Mouse (Mus musculus): ENCODE measurements around the gene Tfdp2. TPM values are rescaled to one million over a fixed set of nuclear protein-coding genes. Genes with fewer than 3 reads are reported as not detected.
"Not testable (repeated sequence)": the region's sequence is repeated elsewhere in the genome, so short reads cannot be mapped to it uniquely, and the experiment has no call there.

Tfdp2 gene
- total RNA-seq (2021): 10 to 100 TPM; 75.3 to 89.2 TPM
- long read RNA-seq, experiment 1, full-length matches to known transcripts: 14 of 77 reads
- long read RNA-seq, experiment 1, partial matches to known transcripts: 0 of 77 reads
- long read RNA-seq, experiment 1, other reads (novel, unspliced or antisense): 63 of 77 reads
- long read RNA-seq, experiment 2, partial matches to known transcripts: 0 of 27 reads
- long read RNA-seq, experiment 2, other reads (novel, unspliced or antisense): 24 of 27 reads

DNA sequence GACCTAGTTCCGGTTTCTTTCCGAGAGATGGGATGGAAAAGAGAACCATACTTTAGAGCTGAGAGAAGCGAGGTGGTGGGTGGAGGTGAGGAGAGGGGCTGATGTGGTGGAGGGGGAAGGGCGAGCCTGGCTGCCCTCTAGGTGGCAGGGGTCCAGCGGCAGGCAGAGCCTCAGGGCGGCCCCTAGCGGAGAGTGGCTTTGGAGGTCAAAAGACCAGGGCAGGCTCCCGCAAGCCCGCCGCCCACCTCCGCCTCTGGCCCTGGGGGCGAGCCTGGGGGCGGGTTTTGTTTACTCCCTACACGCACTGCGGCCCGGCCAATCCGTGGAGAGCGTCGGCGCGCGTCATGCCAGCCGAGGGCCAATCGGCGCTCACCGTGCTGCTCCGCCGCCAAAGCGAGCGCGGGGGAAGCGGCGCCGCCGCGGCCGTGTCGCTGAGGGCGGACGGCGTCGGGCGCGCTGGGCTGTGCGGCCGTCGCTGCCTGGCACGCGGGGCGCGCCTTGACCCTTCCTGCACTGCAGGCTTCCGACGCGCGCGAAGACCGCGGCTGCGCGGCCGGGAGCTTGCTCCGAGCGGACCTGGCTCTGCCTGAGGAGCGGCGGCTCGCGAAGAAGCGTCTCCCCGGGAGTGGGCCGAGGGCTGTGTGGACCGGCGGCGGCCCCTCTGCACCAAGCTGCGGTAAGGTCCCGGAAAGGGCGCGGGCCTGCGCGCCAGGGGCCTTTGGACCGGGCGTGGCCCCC is at the start of gene Tfdp2:
Tfdp2 (plus strand) TSS at position 391 of the 738 bp plus-strand sequence.
- peak; percentile 93 to 95 for DNase-seq

DNA sequence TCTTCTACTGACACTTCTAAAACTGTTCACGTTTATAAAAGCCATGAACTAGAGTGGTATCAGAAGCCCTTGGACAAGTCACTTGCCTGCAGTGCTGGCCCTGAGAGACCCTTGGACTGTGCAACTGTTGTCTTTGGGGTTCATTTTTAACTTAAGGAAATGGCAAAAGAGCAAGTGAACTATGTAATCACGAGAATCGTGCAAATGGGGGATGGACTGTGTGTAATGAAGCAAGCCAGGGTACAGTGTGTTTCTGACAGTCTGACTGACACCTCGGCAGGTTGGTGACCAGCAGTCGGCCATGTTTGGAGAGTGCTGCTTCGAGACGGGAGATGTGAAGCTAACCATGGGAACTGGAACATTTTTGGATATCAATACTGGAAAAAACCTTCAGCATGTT is 43.3 kb upstream of the Tfdp2 start:
- DNase-seq: no peak

DNA sequence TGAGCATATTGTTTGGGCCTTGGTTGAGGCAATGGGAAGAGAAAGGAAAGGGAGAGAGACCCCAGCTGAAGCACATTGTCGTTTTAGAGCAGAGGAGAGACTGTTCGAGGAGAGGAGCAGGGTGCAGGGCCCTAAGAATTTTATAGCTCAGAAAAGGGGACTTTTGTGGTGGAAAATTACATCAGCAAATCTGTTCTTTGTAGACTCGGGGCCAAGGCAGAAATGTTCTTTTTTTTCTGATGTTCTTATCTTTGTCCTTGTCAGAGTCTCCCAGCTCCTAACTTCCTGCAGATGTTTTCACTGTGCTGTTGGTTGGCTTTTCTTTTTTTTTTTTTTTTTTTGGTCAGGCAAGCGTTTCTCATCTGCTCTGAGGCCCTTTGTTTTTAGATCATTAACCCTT is 37.6 kb upstream of the Tfdp2 start:
- DNase-seq: peak; percentile 53 to 55

DNA sequence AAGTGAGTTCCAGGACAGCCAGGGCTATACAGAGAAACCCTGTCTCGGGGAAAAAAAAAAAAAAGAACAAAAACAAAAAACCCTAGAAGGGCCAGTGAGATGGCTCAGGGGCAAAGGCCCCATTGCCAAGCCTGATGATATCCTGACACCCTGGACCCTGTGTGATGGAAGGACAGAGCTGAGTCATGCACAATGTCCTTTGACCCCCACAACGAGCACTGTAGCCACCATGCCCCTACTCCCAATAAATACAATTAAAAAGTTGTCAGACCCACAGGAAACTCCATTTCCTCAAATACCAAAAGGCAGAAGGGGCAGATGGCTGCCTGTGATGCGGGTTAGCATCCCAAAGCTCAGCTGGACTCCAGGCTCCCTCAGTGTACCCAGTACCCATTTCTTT is 37.0 kb upstream of the Tfdp2 start:
- peak in 1 of 2 experiments; percentile 6 for DNase-seq

DNA sequence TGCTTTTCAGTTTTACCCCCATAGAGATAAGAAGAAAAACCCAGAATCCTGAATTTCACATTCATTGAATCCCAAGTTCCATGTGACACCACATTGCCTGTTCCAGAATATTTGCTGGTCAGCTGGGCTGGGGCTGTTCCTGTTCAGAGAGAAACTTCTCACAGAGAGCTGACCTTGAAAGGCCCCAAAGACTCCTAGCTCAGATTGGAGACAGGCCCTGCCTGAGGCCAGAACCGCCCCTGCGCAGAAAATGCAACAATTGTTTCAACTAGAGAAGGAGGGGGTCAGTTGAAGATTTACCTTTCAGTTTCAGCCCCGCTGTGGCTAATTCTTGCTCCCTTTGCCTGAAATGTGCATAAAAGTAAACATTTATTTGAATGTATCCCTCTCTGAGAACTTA is 35.3 kb upstream of the Tfdp2 start:
- DNase-seq: peak; percentile 41 to 68

DNA sequence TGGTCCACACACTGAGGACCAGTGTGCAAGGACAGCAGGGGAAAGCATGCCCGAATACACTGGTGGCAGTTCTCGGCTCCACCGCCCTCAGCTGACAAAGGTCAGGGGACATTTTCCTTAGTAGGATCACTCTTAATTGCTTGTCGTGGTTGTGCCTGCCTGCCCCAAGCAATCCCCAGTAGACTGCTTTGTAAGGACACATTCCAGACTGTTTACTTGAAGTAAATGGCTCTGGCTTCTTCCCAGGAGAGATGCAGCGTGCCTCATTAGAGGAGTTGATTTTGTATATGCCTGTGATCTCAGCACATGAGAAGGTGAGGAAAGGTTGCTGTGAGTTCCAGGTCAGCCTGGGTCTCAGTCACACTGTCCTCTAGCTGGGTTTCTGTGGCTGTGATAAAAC is 33.7 kb upstream of the Tfdp2 start:
- no peak for DNase-seq

DNA sequence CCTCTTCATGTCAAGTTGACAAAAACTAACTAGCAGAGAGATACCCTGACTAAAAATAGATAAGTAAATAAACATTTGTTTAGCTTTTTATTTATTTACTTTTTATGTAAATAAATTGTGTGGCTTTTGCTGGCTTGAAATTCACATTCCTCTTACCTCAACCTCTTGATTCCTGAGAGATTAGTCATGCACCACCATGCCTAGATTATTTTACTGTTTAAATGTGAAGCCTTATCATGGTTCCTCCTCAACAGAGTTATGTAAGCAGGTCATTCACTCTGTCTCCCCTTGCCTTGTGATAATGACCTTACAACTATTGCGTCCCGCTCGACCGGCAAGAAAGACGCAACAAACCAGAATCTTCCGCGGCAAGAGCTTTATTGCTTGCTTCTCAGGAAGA is 32.6 kb upstream of the Tfdp2 start:
- DNase-seq: no peak

DNA sequence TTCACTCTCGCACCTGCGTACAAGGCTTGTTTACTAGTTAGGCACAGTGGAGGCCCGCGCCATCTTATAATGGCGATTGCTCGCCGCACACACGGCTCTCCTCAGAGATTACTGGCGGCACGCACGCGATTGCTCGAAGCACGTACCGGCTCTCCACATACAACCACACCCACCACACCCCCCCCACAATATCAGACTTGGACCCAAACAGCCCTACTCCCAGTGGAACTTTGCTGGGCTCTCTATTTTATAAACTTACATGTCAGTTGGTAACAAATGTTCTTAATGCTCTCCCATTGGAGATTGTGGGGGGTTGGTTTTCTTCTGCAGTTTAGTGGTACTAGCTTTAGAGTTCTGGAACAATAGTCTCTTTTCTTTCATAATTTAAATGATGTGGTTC is 32.1 kb upstream of the Tfdp2 start:
- not testable (repeated sequence) for DNase-seq

DNA sequence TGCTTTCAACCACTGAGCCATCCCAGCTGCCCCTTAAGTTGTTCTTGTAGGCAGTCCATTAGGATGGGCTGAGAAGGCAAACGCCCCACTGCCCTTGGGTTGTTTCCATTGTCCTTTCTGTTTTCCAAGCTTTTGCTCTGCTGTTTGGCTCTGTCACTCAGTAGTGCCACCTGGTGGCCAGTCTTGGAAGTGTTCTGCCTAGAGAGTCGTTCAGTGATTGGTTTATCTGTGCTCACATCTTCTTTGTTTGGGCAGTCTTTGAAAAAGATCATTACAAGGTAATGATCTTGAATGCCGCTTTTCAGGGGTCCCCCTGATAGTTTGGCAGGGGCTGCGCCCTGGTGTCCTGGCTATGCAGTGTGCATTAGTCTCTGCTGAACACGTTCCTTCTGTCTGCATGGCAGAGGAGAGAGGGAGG is 28.9 kb upstream of the Tfdp2 start:
- peak; percentile 65 to 88 for DNase-seq

DNA sequence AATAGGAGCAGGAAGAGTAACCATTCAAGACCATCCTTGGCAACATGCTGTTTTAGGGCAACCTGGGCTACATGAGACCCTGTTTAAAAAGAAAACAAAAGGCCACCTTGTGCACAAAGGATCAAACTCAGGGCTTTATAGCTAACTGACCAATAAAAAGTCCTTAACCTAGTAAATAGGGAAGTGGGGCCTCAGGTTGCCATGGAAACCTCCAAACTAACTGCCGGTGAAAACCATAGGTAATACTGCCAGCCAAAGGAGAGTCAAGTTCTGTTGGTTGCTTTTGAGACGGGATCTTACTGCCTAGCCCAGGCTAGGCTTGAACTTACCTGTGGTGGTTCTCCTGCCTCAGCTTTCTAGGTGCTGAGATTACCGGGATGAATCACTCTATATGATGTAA is 25.5 kb upstream of the Tfdp2 start:
- DNase-seq: no peak

DNA sequence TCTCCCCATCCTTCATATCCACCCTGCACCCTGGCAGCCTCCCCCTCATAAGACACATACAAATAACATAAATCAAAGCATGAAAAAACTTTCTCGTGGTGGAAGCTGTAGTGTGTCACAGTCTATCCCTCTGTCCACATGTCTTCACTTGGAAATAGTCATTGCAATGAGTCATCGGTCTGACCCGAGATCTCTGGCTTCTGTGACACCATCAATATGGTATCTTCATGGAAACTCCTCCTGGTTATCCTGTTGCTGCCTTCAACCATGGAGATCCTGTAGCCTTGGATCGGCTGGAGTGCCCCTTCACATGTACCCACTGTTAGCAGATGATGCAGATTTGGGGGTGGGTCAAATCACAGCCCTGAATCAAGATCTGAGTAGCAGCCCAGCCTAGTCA is 11.2 kb upstream of the Tfdp2 start:
- DNase-seq: no peak

DNA sequence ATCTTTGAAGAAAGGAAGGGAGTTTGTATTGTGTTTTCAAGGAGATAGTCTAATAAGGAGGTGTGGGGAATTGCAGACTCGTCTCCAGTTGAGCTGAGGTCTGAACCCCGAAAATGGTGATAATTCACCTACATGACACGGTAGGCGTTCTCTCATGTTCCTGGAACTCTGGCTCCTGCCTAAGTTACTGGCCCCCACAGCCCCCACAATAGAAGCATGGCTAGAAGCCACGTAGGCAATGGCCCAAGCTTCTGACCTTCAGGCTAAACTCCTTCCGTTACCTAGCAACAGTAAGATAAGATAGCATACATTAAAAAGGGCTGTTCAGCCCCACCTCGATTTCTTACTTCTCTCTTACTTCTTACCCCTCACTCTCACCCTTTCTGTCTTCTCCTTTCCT is 9.4 kb upstream of the Tfdp2 start:
- DNase-seq: no peak

DNA sequence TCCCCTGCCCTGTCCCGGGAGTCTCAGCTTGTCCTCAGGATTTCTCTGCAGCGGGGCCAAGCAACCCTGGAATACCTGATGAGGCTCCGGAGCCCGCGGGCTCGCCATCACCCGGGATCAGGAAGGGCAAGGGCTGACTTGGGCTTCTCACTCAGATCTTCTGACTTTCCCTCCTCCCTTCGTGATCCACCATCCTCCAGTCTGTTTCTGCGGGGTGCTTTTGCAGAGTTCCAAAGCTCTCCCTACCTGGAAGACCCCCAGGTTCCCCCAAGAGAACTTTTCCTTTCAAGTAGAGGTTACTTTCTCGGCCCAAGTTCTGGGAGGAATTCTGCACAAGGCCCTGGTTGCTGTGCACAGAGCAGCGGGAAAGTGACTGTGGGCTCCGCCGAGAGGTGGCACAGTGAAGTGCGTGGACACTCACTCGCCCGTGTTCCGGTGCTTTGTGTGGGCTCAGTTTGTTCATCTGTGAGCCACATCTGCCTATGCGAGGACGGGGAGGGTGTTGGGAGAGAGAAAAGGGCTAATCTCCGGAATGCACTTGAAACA is 634 bp downstream of the Tfdp2 start:
- peak; percentile 50 to 69 for DNase-seq

DNA sequence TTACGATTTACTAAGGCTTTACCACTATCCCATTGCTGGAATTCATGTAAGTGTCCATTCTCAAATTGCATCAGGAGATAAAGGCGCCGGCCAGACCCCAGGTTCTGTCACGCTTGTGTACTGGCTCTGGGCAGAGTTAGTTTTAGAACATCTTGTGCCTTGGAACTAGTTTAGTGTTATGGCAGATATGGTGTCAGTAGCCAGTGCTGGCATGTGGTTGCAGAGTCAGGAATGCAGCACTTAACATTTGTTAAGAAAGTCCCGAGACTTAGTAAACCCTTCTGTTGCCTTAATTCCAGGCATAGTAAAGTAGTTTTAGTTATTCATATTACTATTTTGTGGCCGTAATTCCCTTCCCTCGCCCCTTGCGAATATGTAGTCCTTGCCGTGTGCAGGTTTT is 1.7 kb downstream of the Tfdp2 start:
- peak; percentile 61 to 74 for DNase-seq

DNA sequence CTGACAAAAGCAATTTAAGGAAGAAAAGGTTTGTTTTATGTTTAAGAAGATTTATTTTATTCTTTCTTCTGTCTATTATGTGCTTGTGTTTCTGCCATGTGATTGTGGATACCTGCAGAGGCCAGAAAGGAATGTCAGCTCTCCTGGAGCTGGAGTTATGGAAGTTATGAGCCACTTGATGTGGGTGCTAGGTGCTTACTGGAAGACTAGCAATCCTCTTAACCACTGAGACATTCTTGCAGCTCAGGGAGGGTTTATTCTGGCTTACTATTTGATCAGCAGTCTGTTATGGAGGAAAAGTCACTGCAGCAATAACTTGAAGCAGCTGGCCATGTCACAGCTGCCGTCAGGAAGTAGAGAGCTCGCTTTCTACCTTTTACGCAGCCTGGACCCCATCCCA is 7.6 kb downstream of the Tfdp2 start:
- DNase-seq: no peak

DNA sequence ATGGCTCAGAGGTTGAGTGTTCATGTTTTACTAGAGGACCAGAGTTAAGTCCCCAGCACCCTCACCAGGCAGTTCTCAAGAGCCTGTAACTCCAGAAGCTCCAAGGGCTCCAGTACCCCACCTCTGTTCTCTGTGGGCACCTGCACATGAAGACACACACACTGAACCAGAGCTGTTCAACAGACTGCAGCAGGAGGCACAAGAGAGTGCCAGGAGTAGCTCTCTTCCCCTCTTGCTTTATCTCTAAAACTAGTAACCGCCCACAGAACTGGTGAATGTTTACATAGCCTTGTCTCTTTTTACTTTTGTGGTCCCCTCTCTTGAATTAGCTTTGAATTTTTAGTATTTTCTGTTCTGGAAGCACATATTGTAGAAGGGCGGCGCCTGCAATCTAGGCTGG is 11.4 kb downstream of the Tfdp2 start:
- DNase-seq: no peak

DNA sequence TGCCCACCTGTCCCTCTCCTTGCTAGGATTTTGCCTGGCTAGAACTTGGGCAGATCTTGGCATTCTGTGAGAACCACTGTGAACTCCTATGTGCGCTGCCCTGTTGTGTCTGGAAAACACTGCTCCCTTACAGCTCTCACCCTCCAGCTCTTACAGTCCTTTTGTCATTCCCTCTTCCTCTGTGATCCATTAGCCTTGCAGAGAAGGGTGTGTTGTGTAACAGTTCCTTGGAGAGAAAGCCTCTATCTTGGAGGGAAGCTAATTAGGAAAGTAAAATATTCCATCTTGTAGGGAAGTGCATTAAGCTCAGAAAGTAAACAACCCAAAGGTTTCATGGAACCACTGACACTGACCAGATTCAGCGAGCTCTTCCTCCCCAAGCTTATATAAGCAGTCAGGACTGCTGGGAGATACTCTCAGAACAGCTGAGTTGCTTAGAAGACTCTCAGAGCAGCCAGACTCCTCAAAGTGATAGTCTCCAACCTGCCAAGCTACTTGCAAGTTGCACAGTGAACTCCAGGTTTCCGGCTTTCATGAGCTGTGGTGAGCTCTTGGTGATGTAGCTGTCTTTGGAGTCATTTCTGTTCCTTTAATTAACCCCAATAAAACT is 17.1 kb downstream of the Tfdp2 start:
- no peak for DNase-seq

DNA sequence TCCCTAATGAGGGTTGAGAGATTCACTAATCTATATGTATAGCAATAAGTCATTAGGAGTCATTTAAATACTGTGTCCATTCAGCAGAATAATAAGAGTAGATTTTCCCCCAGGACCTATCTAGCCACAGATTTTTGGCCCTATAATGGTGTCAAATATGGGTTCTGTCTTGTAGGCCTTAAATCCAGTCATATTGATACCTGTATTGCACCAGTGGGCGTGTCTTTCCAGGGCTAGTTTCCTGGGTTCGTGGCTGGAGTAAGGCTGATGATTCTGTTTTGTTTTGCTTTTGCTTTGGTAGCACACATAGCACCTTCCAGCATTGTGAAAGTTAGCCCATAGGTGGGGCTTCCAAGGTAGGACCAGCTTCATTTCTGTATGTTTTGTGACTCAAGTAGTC is 18.1 kb downstream of the Tfdp2 start:
- DNase-seq: no peak

DNA sequence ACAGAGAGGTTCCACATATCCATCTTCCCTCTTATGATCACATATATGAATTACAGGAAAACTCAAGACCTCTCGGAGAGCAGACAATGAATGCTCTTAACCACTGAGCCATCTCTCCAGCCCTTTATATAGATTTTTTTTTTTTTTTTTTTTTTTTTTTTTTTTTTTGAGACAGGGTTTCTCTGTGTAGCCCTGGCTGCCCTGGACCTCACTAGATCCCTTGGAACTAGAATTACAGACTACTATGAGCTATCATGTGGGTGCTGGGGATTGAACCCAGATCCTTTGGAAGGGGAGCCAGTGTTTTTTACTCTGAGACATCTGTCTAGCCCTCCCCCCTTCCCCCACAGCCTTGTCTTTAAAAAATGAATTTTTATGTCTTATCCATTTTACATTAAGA is 21.2 kb downstream of the Tfdp2 start:
- no peak for DNase-seq

DNA sequence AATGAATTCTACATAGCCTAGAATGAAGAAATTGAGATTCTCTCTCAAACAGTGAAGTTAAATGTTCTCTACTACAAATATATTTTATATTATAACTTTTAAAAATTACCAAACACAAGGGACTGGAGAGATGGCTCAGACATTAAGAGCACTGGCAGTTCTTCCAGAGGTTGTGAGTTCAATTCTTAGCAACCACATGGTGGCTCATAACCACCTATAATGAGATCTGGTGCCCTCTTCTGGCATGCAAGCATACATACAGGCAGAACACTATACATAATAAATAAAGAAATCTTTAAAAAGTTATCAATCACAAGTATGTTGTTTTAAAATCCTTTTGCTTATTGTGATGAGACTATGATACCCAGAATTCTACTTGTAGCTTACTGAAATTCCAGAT is 21.7 kb downstream of the Tfdp2 start:
- no peak for DNase-seq

DNA sequence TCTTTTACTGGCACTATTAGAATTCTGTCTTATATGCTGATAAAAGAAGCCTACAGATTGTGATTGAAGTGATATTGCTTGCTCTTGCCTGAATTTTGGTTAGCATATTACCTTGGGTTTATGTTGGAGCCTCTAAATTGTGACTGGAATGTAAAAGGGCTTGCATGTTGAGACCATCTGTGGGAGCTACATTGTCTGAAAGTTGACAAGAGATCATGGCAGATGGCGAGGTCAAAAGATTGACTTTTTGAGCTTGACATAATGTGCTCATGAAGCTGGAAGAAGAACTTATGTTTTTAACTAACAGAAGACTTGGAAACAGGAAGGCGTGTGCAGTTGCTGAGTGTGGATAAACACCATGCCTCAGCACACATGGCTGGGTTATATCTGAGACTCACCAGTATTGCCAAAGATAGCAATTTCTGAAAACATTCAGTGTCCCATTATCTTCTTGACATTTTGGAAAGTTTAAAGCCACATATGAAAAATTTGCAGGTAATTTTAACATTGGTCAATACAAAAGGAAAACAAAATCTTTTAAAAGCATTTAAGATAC is 23.1 kb downstream of the Tfdp2 start:
- no peak for DNase-seq

DNA sequence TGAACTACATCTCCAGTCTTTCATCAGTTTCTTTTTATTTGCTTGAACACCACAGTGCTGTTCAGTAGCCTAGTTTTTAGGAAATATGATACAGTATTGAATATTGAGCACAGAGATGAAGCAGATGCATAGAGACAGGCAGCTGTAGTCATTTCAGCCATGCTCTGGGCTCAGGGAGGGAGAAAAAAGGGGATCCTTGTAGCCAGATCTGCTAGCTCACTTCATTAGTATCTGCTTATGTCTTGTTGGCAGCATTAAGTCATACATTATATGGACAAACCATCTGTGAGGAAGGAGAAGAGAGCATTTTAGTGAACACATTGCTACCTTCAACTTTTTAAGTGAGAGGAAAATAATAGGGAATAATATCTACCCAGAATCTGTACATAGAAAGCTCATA is 24.3 kb downstream of the Tfdp2 start:
- DNase-seq: no peak

DNA sequence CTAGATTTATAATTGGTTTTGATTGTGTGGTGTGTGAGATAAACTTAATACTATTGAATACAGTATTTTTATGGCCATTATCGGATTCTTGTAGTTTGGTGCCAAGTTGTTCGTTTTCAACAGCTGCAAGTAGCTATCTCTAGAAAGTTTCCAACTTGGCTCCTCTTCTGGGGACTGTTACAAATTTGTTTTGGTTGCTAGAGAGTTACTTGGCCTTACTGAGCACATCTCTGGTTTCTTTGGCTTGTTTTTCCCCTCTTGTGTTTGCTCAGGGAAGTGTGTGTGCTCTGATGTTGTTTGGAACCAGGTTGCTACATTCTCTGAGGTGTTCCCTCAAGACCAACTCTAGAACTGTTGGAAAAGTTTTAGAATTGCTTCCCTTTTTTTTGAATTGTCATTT is 27.2 kb downstream of the Tfdp2 start:
- peak; percentile 54 to 61 for DNase-seq

Data from heart, adult 18-20 months (tissue).